Mouse (Mus musculus): ENCODE measurements around the gene Ptprq. TPM values are rescaled to one million over a fixed set of nuclear protein-coding genes. Genes with fewer than 3 reads are reported as not detected.

Ptprq gene
- not detected for polyA plus RNA-seq (2017; shearing (Covaris generic))

GRCm38 (mm10) chr10:107719806-107720205 is at the start of gene Ptprq:
TSS of gene Ptprq (minus strand) at chr10:107720051.

GRCm38 (mm10) chr10:107494568-107494967 is 225.3 kb downstream of the Ptprq start, which contains the start of gene Myf6:
TSS of gene Myf6 (minus strand) at chr10:107494737.

GRCm38 (mm10) chr10:107485870-107486269 is 234.0 kb downstream of the Ptprq start, which contains the start of gene Myf5:
TSS of gene Myf5 (minus strand) at chr10:107486134.

Other genes starting within 250 kb of the Ptprq start
- gene Myf5, start 233.9 kb downstream of the Ptprq start, polyA plus RNA-seq (2017; shearing (Covaris generic)), result not detected
- not detected for gene Myf6, start 225.3 kb downstream of the Ptprq start, polyA plus RNA-seq (2017; shearing (Covaris generic))
- gene Otogl, start 192.1 kb upstream of the Ptprq start, polyA plus RNA-seq (2017; shearing (Covaris generic)), result not detected

All from activated CD4-positive, CD25-positive, alpha-beta regulatory T cell, adult 9 weeks (primary cell).